Mouse (Mus musculus): ENCODE measurements at regions not wholly inside any gene's neighbourhood (a gene's known extent, or its start where the extent isn't known, plus 50 kb on each side); places are given as distances from the start of the nearest gene placed in this dataset.

GRCm38 (mm10) chr17:91517256-91517655 is 424.4 kb upstream of the Nrxn1 start:
- TF ChIP-seq MYOG (IDR thresholded peaks at IDR 0.05; ENCODE audit: control insufficient read depth in 1 of 3, insufficient read depth in 1 of 3, insufficient read length in 2 of 3, low read depth in 2 of 3) (no peak), POLR2AphosphoS2 (IDR thresholded peaks at IDR 0.05; ENCODE audit: insufficient read length, low read depth) (no peak), MAX (IDR thresholded peaks at IDR 0.05; ENCODE audit: low read depth) (no peak), POLR2A (IDR thresholded peaks at IDR 0.05; ENCODE audit: insufficient read length, low read depth) (no peak), MYOD1 (IDR thresholded peaks at IDR 0.05; ENCODE audit: control insufficient read depth in 1 of 3, insufficient read length in 2 of 3, low read depth in 2 of 3) (no peak), REST (IDR thresholded peaks at IDR 0.05; ENCODE audit: insufficient read depth, insufficient read length) (no peak)
